Comparison of ENCODE assay signal across 8 mouse cellular contexts in genomic region chr7:25687811-25688401, GRCm38 (mm10). TPM values are rescaled to one million over a fixed set of nuclear protein-coding genes. Genes with fewer than 3 reads are reported as not detected.
DNase-seq lines count a peak whose midpoint lies in the region; ATAC-seq and TF ChIP-seq lines count a peak whose summit lies in the region.

No protein-coding gene starts in this region.

- TF ChIP-seq CTCF in G1E (IDR thresholded peaks at IDR 0.05; ENCODE audit: low read depth, low read length) = peak; percentile 41; the same call in 1 of the 2 replicates
- TF ChIP-seq CTCF in bone marrow, adult 2 months (IDR thresholded peaks at IDR 0.05; ENCODE audit: control insufficient read depth, insufficient read depth, low read length) = peak; percentile 24; the same call in 1 of the 2 replicates

- peak overlapping the region; percentile 68 for H3K9ac ChIP-seq in kidney, embryonic 14.5 days (ENCODE audit: low read depth, low read length)

- no peaks in the 10 kb centered on the region for H3K9me3 ChIP-seq in G1E (replicated peaks)
- H3K9me3 ChIP-seq in kidney, embryonic 14.5 days (ENCODE audit: control insufficient read depth, low read length) = no peaks in the 10 kb centered on the region

- peak; percentile 77 for DNase-seq in G1E (ENCODE audit: low spot score)
- DNase-seq in heart, adult 18-20 months = peak; percentile 78 to 81
- DNase-seq in lung, postnatal 10 days = peak; percentile 78
- peak; percentile 81 to 85 for DNase-seq in spleen, postnatal 10 days (ENCODE audit: low spot score in 2 of 2)
- DNase-seq in right cerebral cortex, adult 18-20 months = no peak
- no peak for DNase-seq in frontal cortex, postnatal 10 days (ENCODE audit: low spot score in 2 of 2)

- ATAC-seq in G1E (ENCODE audit: extremely low read depth, insufficient number of reproducible peaks, low FRiP score, poor library complexity, severe bottlenecking) = no peak
- ATAC-seq in kidney, embryonic 14.5 days (ENCODE audit: low FRiP score, low TSS enrichment) = no peak

- peaks cover 68% of the 10 kb centered on the region for H3K4me1 ChIP-seq in G1E (ENCODE audit: insufficient read depth, low read depth, low read length)
- H3K4me1 ChIP-seq in bone marrow, adult 2 months (ENCODE audit: control insufficient read depth, insufficient read depth, low read length) = peaks cover 12% of the 10 kb centered on the region
- peaks cover 23% of the 10 kb centered on the region for H3K4me1 ChIP-seq in kidney, embryonic 14.5 days (ENCODE audit: control insufficient read depth, insufficient read depth, low read length)

- peak overlapping the region; percentile 94 for H3K4me2 ChIP-seq in kidney, embryonic 14.5 days (replicated peaks; ENCODE audit: low read depth, low read length)

- H3K4me3 ChIP-seq in G1E (ENCODE audit: low read depth, low read length) = peak overlapping the region; percentile 95
- H3K4me3 ChIP-seq in bone marrow, adult 2 months (replicated peaks; ENCODE audit: control insufficient read depth, low read depth, low read length) = peak overlapping the region; percentile 96
- H3K4me3 ChIP-seq in kidney, embryonic 14.5 days (ENCODE audit: low read length) = peak overlapping the region; percentile 59

- peak; percentile 5; the same call in 1 of the 2 replicates for TF ChIP-seq POLR2A in bone marrow, adult 2 months (IDR thresholded peaks at IDR 0.05; ENCODE audit: borderline replicate concordance, control insufficient read depth, low read depth, low read length)

- under 1% methylated on average over 47 of the region's 47 CpGs for WGBS in bone marrow, adult 2 months
- under 1% methylated on average over 47 of the region's 47 CpGs for WGBS in kidney, embryonic 14.5 days

- peak overlapping the region; percentile 95 for H3K27ac ChIP-seq in bone marrow, adult 2 months (ENCODE audit: control insufficient read depth, insufficient read depth, low read depth, low read length, poor library complexity)
- no peak overlapping the region; the same call in 1 of the 2 replicates for H3K27ac ChIP-seq in kidney, embryonic 14.5 days (ENCODE audit: low read depth, low read length)

- no peaks in the 10 kb centered on the region for H3K27me3 ChIP-seq in G1E (ENCODE audit: insufficient read depth, low read length)
- peaks cover 20% of the 10 kb centered on the region for H3K27me3 ChIP-seq in kidney, embryonic 14.5 days (ENCODE audit: control insufficient read depth, insufficient read depth, low read length)

- peaks cover 70% of the 10 kb centered on the region for H3K36me3 ChIP-seq in G1E (replicated peaks)
- H3K36me3 ChIP-seq in kidney, embryonic 14.5 days (ENCODE audit: control insufficient read depth, insufficient read depth, low read length) = no peaks in the 10 kb centered on the region

RNA-seq across cellular contexts. Expression of gene Tgfb1, which starts 1.1 kb away (rescaled TPM):
- total RNA-seq in G1E (2014; fragmentation: Nextera tagmentation) (390 and 397 TPM in 2 replicates), G1E (2017) (40.8 TPM in 2 replicates)
- 1,473 and 1,799 TPM in 2 replicates for polyA plus RNA-seq in G1E (2012)
- polyA plus RNA-seq in bone marrow, adult 2 months (2011; ENCODE audit: insufficient read depth, insufficient read length, low replicate concordance, missing spikeins) = 53.9 and 75.5 TPM in 2 replicates
- total RNA-seq in heart, adult 18-20 months (2021) = 10 to 100 TPM; 21.8 to 23.6 TPM
- 3.8 and 5.1 TPM in 2 replicates for polyA plus RNA-seq in kidney, embryonic 14.5 days (2014; fragmentation: Nextera tagmentation; extraction: Ambion mirVana)

RNA-seq across cellular contexts. Expression of gene B9d2, which starts 7.3 kb away (rescaled TPM):
- 21.1 and 26.3 TPM in 2 replicates for total RNA-seq in G1E (2014; fragmentation: Nextera tagmentation)
- 49.8 and 65.1 TPM in 2 replicates for total RNA-seq in G1E (2017)
- 119 and 131 TPM in 2 replicates for polyA plus RNA-seq in G1E (2012)
- polyA plus RNA-seq in bone marrow, adult 2 months (2011; ENCODE audit: insufficient read depth, insufficient read length, low replicate concordance, missing spikeins) = 19.1 and 40.8 TPM in 2 replicates
- total RNA-seq in heart, adult 18-20 months (2021) = 10 to 100 TPM; 10.2 TPM
- polyA plus RNA-seq in kidney, embryonic 14.5 days (2014; fragmentation: Nextera tagmentation; extraction: Ambion mirVana) = 33.6 and 36.5 TPM in 2 replicates

RNA-seq across cellular contexts. Expression of gene Tmem91, which starts 12.9 kb away (rescaled TPM):
- total RNA-seq in G1E (2014; fragmentation: Nextera tagmentation) (8.6 TPM in 1 of 2 replicates, not detected in the other), G1E (2017) (1.3 and 2.2 TPM in 2 replicates)
- polyA plus RNA-seq in G1E (2012) = 3.6 TPM in 2 replicates
- polyA plus RNA-seq in bone marrow, adult 2 months (2011; ENCODE audit: insufficient read depth, insufficient read length, low replicate concordance, missing spikeins) = 2.9 TPM in 1 of 2 replicates, not detected in the other
- under 1 TPM in 1 of 2 experiments, not detected in 1; 0.22 TPM for total RNA-seq in heart, adult 18-20 months (2021)
- polyA plus RNA-seq in kidney, embryonic 14.5 days (2014; fragmentation: Nextera tagmentation; extraction: Ambion mirVana) = 1.8 and 2.5 TPM in 2 replicates

RNA-seq across cellular contexts. Expression of gene Exosc5, which starts 28.9 kb away (rescaled TPM):
- total RNA-seq in G1E (2014; fragmentation: Nextera tagmentation) = 71.6 and 84.6 TPM in 2 replicates
- 51.4 and 55.4 TPM in 2 replicates for total RNA-seq in G1E (2017)
- polyA plus RNA-seq in G1E (2012) = 367 and 471 TPM in 2 replicates
- polyA plus RNA-seq in bone marrow, adult 2 months (2011; ENCODE audit: insufficient read depth, insufficient read length, low replicate concordance, missing spikeins) = 21.7 and 39.8 TPM in 2 replicates
- 10 to 100 TPM; 17.2 to 17.5 TPM for total RNA-seq in heart, adult 18-20 months (2021)
- polyA plus RNA-seq in kidney, embryonic 14.5 days (2014; fragmentation: Nextera tagmentation; extraction: Ambion mirVana) = 93.5 and 98.8 TPM in 2 replicates

RNA-seq across cellular contexts. Expression of gene Bckdha, which starts 29.1 kb away (rescaled TPM):
- total RNA-seq in G1E (2014; fragmentation: Nextera tagmentation) (6.0 and 7.8 TPM in 2 replicates), G1E (2017) (20.4 and 23.8 TPM in 2 replicates)
- 36.6 and 44.1 TPM in 2 replicates for polyA plus RNA-seq in G1E (2012)
- 26.3 and 36.1 TPM in 2 replicates for polyA plus RNA-seq in bone marrow, adult 2 months (2011; ENCODE audit: insufficient read depth, insufficient read length, low replicate concordance, missing spikeins)
- total RNA-seq in heart, adult 18-20 months (2021) = 100 to 1,000 TPM; 285 to 287 TPM
- 60.6 and 69.6 TPM in 2 replicates for polyA plus RNA-seq in kidney, embryonic 14.5 days (2014; fragmentation: Nextera tagmentation; extraction: Ambion mirVana)

Comparison
In these comparisons a context has a peak if more than half of its experiments do, and no peak if none do; other contexts are left out.
1. DNase-seq: peak in G1E (single experiment), heart, adult 18-20 months (2 of 2), lung, postnatal 10 days (single experiment) and spleen, postnatal 10 days (2 of 2); none in right cerebral cortex, adult 18-20 months (single experiment) and frontal cortex, postnatal 10 days (0 of 2).
2. RNA of gene Tgfb1, which starts 1.1 kb away (polyA plus RNA-seq): 1,473 to 1,799 TPM in G1E; 53.9 to 75.5 TPM in bone marrow, adult 2 months and 3.8 to 5.1 TPM in kidney, embryonic 14.5 days; every median in the first group is over 10 times any median in the second.
3. Peak in every context shown above with its lines, with median percentiles within 50 percentile points of each other: H3K4me3 ChIP-seq.